Mouse (Mus musculus): Measurements from ENCODE around the gene Nfe2l2. TPM values are rescaled to one million over a fixed set of nuclear protein-coding genes. Genes with fewer than 3 reads are reported as not detected.

The Nfe2l2 gene
- total RNA-seq, 2 experiments from 2014 or later = 12.1 to 12.3 TPM

- DNase-seq (ENCODE audit: extremely low spot score in 1 of 2, low spot score in 1 of 2) = no peak
Observed at GRCm38 (mm10) chr2:75689482-75690158, 14.8 kb downstream of the Nfe2l2 start.

GRCm38 (mm10) chr2:75688901-75689300 is 15.5 kb downstream of the Nfe2l2 start:
- DNase-seq (ENCODE audit: extremely low spot score in 1 of 2, low spot score in 1 of 2) = no peak

- DNase-seq (ENCODE audit: extremely low spot score in 1 of 2, low spot score in 1 of 2) = no peak
Observed at GRCm38 (mm10) chr2:75687040-75687749, 17.2 kb downstream of the Nfe2l2 start.

- DNase-seq (ENCODE audit: extremely low spot score in 1 of 2, low spot score in 1 of 2) = no peak
Observed at GRCm38 (mm10) chr2:75685458-75685861, 19.0 kb downstream of the Nfe2l2 start.

- no peak for DNase-seq (ENCODE audit: extremely low spot score in 1 of 2, low spot score in 1 of 2)
Observed at GRCm38 (mm10) chr2:75684526-75684925, 19.9 kb downstream of the Nfe2l2 start.

- no peak for DNase-seq (ENCODE audit: extremely low spot score in 1 of 2, low spot score in 1 of 2)
Observed at GRCm38 (mm10) chr2:75682978-75683709, 21.3 kb downstream of the Nfe2l2 start.

- DNase-seq (ENCODE audit: extremely low spot score in 1 of 2, low spot score in 1 of 2) = no peak
Observed at GRCm38 (mm10) chr2:75681439-75681838, 23.0 kb downstream of the Nfe2l2 start.

- no peak for DNase-seq (ENCODE audit: extremely low spot score in 1 of 2, low spot score in 1 of 2)
Observed at GRCm38 (mm10) chr2:75679947-75680346, 24.5 kb downstream of the Nfe2l2 start.

GRCm38 (mm10) chr2:75676567-75676966 is 27.9 kb downstream of the Nfe2l2 start:
- no peak for DNase-seq (ENCODE audit: extremely low spot score in 1 of 2, low spot score in 1 of 2)

- DNase-seq (ENCODE audit: extremely low spot score in 1 of 2, low spot score in 1 of 2) = no peak
Observed at GRCm38 (mm10) chr2:75672561-75672960, 31.9 kb downstream of the Nfe2l2 start.

- DNase-seq (ENCODE audit: extremely low spot score in 1 of 2, low spot score in 1 of 2) = no peak
Observed at GRCm38 (mm10) chr2:75671337-75671660, 33.1 kb downstream of the Nfe2l2 start.

GRCm38 (mm10) chr2:75670446-75671336 is 33.8 kb downstream of the Nfe2l2 start:
- DNase-seq (ENCODE audit: extremely low spot score in 1 of 2, low spot score in 1 of 2) = no peak

GRCm38 (mm10) chr2:75669491-75670445 is 34.7 kb downstream of the Nfe2l2 start:
- DNase-seq (ENCODE audit: extremely low spot score in 1 of 2, low spot score in 1 of 2) = no peak

- no peak for DNase-seq (ENCODE audit: extremely low spot score in 1 of 2, low spot score in 1 of 2)
Observed at GRCm38 (mm10) chr2:75661106-75661505, 43.3 kb downstream of the Nfe2l2 start.

- no peak for DNase-seq (ENCODE audit: extremely low spot score in 1 of 2, low spot score in 1 of 2)
Observed at GRCm38 (mm10) chr2:75660255-75660948, 44.0 kb downstream of the Nfe2l2 start.

GRCm38 (mm10) chr2:75659629-75659960 is 44.8 kb downstream of the Nfe2l2 start:
- DNase-seq (ENCODE audit: extremely low spot score in 1 of 2, low spot score in 1 of 2) = peak; percentile 92 to 94

GRCm38 (mm10) chr2:75658727-75659628 is 45.5 kb downstream of the Nfe2l2 start, which contains the start of gene Hnrnpa3:
TSS of gene Hnrnpa3 (plus strand) at chr2:75659261.
- peak; percentile 96 for DNase-seq (ENCODE audit: extremely low spot score in 1 of 2, low spot score in 1 of 2)
